8 mouse cellular contexts compared by ENCODE assay signal in genomic region chr10:127665366-127666181, GRCm38 (mm10). TPM values are rescaled to one million over a fixed set of nuclear protein-coding genes. Genes with fewer than 3 reads are reported as not detected.
DNase-seq lines count a peak whose midpoint lies in the region; ATAC-seq and TF ChIP-seq lines count a peak whose summit lies in the region.

No protein-coding gene starts in this region.

- ATAC-seq in lung, embryonic 14.5 days (ENCODE audit: insufficient read depth), result no peak
- no peak for ATAC-seq in forebrain, embryonic 15.5 days (replicated peaks)
- no peak for ATAC-seq in limb, embryonic 11.5 days (ENCODE audit: insufficient number of reproducible peaks, low FRiP score, low TSS enrichment, low read depth)

- 0 out of 2 replicates have a peak, but pooled peaks have one; percentile 13 for TF ChIP-seq CTCF in lung, embryonic 14.5 days (IDR thresholded peaks at IDR 0.05; ENCODE audit: low read depth)

- H3K36me3 ChIP-seq in lung, embryonic 14.5 days (ENCODE audit: insufficient read depth), result peaks cover 38% of the 10 kb centered on the region
- no peaks in the 10 kb centered on the region for H3K36me3 ChIP-seq in forebrain, embryonic 15.5 days
- peaks cover 12% of the 10 kb centered on the region for H3K36me3 ChIP-seq in limb, embryonic 11.5 days (ENCODE audit: control insufficient read depth, insufficient read depth, low read length)

- DNase-seq in lung, embryonic 14.5 days, result peak; percentile 59
- DNase-seq in lung, adult 18-20 months, result no peak
- DNase-seq in adipocyte (ENCODE audit: low spot score), result peak; percentile 40
- peak; percentile 56 for DNase-seq in limb, embryonic 11.5 days (ENCODE audit: low spot score)
- DNase-seq in naive thymus-derived CD4-positive, alpha-beta T cell, adult 2 months (ENCODE audit: low read depth), result peak; percentile 65
- no peak for DNase-seq in c-Kit-positive CD71-positive TER-119-positive erythroid progenitor cells, embryonic 14.5 days (ENCODE audit: low spot score)
- DNase-seq in left cerebral cortex, adult 11 months (ENCODE audit: low spot score), result no peak

- peaks cover 37% of the 10 kb centered on the region for H3K4me1 ChIP-seq in lung, embryonic 14.5 days (ENCODE audit: insufficient read depth)
- peaks cover 63% of the 10 kb centered on the region for H3K4me1 ChIP-seq in forebrain, embryonic 15.5 days
- peaks cover 46% of the 10 kb centered on the region for H3K4me1 ChIP-seq in limb, embryonic 11.5 days (ENCODE audit: control insufficient read depth, insufficient read depth, low read length)

- no peaks in the 10 kb centered on the region for H3K9me3 ChIP-seq in lung, embryonic 14.5 days (ENCODE audit: low read depth, low read length)
- H3K9me3 ChIP-seq in forebrain, embryonic 15.5 days, result no peaks in the 10 kb centered on the region
- no peaks in the 10 kb centered on the region for H3K9me3 ChIP-seq in limb, embryonic 11.5 days (ENCODE audit: control insufficient read depth, low read length)

- peak overlapping the region; percentile 98 for H3K27ac ChIP-seq in lung, embryonic 14.5 days (ENCODE audit: low read depth)
- H3K27ac ChIP-seq in forebrain, embryonic 15.5 days (replicated peaks), result no peak overlapping the region
- peak overlapping the region; percentile 99 for H3K27ac ChIP-seq in limb, embryonic 11.5 days (replicated peaks; ENCODE audit: low read depth, low read length)

- H3K27me3 ChIP-seq in lung, embryonic 14.5 days (ENCODE audit: insufficient read depth, low read length), result no peaks in the 10 kb centered on the region
- peaks cover 56% of the 10 kb centered on the region for H3K27me3 ChIP-seq in forebrain, embryonic 15.5 days
- no peaks in the 10 kb centered on the region for H3K27me3 ChIP-seq in limb, embryonic 11.5 days (ENCODE audit: control insufficient read depth, insufficient read depth, low read length)

- WGBS in lung, embryonic 14.5 days, result 7% methylated on average over 14 of the region's 14 CpGs
- WGBS in forebrain, embryonic 15.5 days, result 4% methylated on average over 14 of the region's 14 CpGs
- 3% methylated on average over 14 of the region's 14 CpGs for WGBS in limb, embryonic 11.5 days

- peak overlapping the region; percentile 75 for H3K4me3 ChIP-seq in lung, embryonic 14.5 days (ENCODE audit: low read depth, low read length)
- peak overlapping the region; percentile 64 for H3K4me3 ChIP-seq in forebrain, embryonic 15.5 days
- peak overlapping the region; percentile 89 for H3K4me3 ChIP-seq in limb, embryonic 11.5 days (ENCODE audit: low read depth, low read length)

- H3K9ac ChIP-seq in lung, embryonic 14.5 days, result peak overlapping the region; percentile 77
- peak overlapping the region; percentile 63 for H3K9ac ChIP-seq in forebrain, embryonic 15.5 days (replicated peaks)
- H3K9ac ChIP-seq in limb, embryonic 11.5 days (ENCODE audit: low read length), result peak overlapping the region; percentile 89

- peak overlapping the region; percentile 88 for H3K4me2 ChIP-seq in lung, embryonic 14.5 days
- H3K4me2 ChIP-seq in forebrain, embryonic 15.5 days (replicated peaks), result peak overlapping the region; percentile 88
- peak overlapping the region; percentile 83 for H3K4me2 ChIP-seq in limb, embryonic 11.5 days (ENCODE audit: low read depth, severe bottlenecking)

RNA-seq across cellular contexts. Expression of gene Nemp1, which starts 1.1 kb away (rescaled TPM):
- 11.2 and 13.2 TPM in 2 replicates for polyA plus RNA-seq in lung, embryonic 14.5 days (2014; fragmentation: Nextera tagmentation; extraction: Ambion mirVana)
- 4.8 and 5.8 TPM in 2 replicates for polyA plus RNA-seq in forebrain, embryonic 15.5 days (2015; fragmentation: Nextera tagmentation; extraction: Ambion mirVana)
- polyA plus RNA-seq in limb, embryonic 11.5 days (2014; fragmentation: Nextera tagmentation; extraction: Ambion mirVana), result 12.5 and 15.0 TPM in 2 replicates

RNA-seq across cellular contexts. Expression of gene Nab2, which starts 2.8 kb away (rescaled TPM):
- polyA plus RNA-seq in lung, embryonic 14.5 days (2014; fragmentation: Nextera tagmentation; extraction: Ambion mirVana), result 11.6 and 13.5 TPM in 2 replicates
- polyA plus RNA-seq in forebrain, embryonic 15.5 days (2015; fragmentation: Nextera tagmentation; extraction: Ambion mirVana), result 2.9 and 3.9 TPM in 2 replicates
- polyA plus RNA-seq in limb, embryonic 11.5 days (2014; fragmentation: Nextera tagmentation; extraction: Ambion mirVana), result 12.7 and 13.1 TPM in 2 replicates

RNA-seq across cellular contexts. Expression of gene Stat6, which starts 22.8 kb away (rescaled TPM):
- polyA plus RNA-seq in lung, embryonic 14.5 days (2014; fragmentation: Nextera tagmentation; extraction: Ambion mirVana), result 27.8 and 28.1 TPM in 2 replicates
- 3.4 and 3.7 TPM in 2 replicates for polyA plus RNA-seq in forebrain, embryonic 15.5 days (2015; fragmentation: Nextera tagmentation; extraction: Ambion mirVana)
- polyA plus RNA-seq in limb, embryonic 11.5 days (2014; fragmentation: Nextera tagmentation; extraction: Ambion mirVana), result 5.7 and 7.2 TPM in 2 replicates

RNA-seq across cellular contexts. Expression of gene Myo1a, which starts 39.4 kb away (rescaled TPM):
- polyA plus RNA-seq in lung, embryonic 14.5 days (2014; fragmentation: Nextera tagmentation; extraction: Ambion mirVana), result 0.23 and 0.28 TPM in 2 replicates
- polyA plus RNA-seq in forebrain, embryonic 15.5 days (2015; fragmentation: Nextera tagmentation; extraction: Ambion mirVana), result 0.87 and 1.1 TPM in 2 replicates
- 0.40 and 0.61 TPM in 2 replicates for polyA plus RNA-seq in limb, embryonic 11.5 days (2014; fragmentation: Nextera tagmentation; extraction: Ambion mirVana)

RNA-seq across cellular contexts. Expression of gene Lrp1, which starts 44.6 kb away (rescaled TPM):
- 68.7 and 73.0 TPM in 2 replicates for polyA plus RNA-seq in lung, embryonic 14.5 days (2014; fragmentation: Nextera tagmentation; extraction: Ambion mirVana)
- 93.1 and 95.7 TPM in 2 replicates for polyA plus RNA-seq in forebrain, embryonic 15.5 days (2015; fragmentation: Nextera tagmentation; extraction: Ambion mirVana)
- polyA plus RNA-seq in limb, embryonic 11.5 days (2014; fragmentation: Nextera tagmentation; extraction: Ambion mirVana), result 57.6 and 63.2 TPM in 2 replicates

Comparison
In these comparisons a context has a peak if more than half of its experiments do, and no peak if none do; other contexts are left out.
1. DNase-seq: peak in lung, embryonic 14.5 days (single experiment), adipocyte (single experiment), limb, embryonic 11.5 days (single experiment) and naive thymus-derived CD4-positive, alpha-beta T cell, adult 2 months (single experiment); none in lung, adult 18-20 months (0 of 2), c-Kit-positive CD71-positive TER-119-positive erythroid progenitor cells, embryonic 14.5 days (single experiment) and left cerebral cortex, adult 11 months (single experiment).
2. Peak in every context shown above with its lines, with median percentiles within 50 percentile points of each other: H3K4me2 ChIP-seq, H3K4me3 ChIP-seq and H3K9ac ChIP-seq.